Mouse (Mus musculus) layer of hippocampus, postnatal 36 days (tissue): Measurements from ENCODE around the gene Prdm10. TPM values are rescaled to one million over a fixed set of nuclear protein-coding genes. Genes with fewer than 3 reads are reported as not detected.

Source experiments
- DNase-seq, 2 experiments: peaks; one replicate each; pipeline ENCODE4 v3.0.0; 2022
- total RNA-seq, 2 experiments: library from RNA; stranded (reverse); gene quantifications; 2 replicates each; pipeline ENCODE4 v1.2.3; 2021

Gene Prdm10
- total RNA-seq, 2 experiments from 2014 or later, result 22.6 to 23.4 TPM

GRCm38 (mm10) chr9:31371740-31372139 lies 91.4 kb downstream of the Prdm10 start:
- no peak for DNase-seq

- no peak for DNase-seq
Observed at GRCm38 (mm10) chr9:31376661-31377060, 96.3 kb downstream of the Prdm10 start.

GRCm38 (mm10) chr9:31384786-31385499 lies 104.6 kb downstream of the Prdm10 start:
- DNase-seq, result no peak

DNA sequence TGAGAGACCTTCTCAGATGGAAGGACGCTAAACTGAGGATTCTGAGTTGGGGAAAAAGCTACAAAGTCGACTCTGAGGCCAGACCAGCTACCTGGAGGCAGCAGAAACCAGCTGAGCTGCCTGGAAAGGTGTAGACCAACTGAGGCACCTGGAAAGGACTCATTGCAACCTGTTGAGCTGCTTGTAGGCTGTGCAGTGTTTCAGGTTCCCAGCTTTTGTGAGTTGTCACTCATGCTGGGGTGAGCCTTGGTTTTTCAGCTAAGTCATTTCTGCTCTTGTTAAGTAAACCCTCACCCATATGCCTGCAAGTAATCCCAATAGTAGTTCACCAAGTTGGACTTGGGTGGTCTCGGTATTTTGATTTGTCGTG lies 105.1 kb downstream of the Prdm10 start:
- no peak for DNase-seq

DNA sequence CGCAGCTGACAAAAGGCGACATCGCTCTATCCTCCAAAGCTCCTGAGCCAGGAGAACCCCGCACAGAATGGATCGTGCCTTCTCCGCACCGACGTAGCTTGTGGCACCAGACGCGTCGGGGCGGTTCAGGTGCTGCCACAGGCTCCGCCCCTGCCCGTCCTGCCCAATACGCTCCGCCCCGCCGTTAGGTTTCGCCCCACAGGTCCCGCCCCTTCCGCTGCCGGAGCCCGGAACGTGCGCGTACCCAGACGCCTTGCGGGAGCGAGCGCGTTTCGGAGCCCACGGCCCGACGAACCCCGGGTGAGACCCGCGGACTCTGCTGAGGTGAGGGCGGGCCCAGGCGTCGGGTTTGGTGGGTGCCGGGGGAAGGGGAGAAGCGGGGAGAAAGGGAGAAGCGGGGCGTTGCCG lies 105.6 kb downstream of the Prdm10 start, which contains the start of gene Nfrkb:
Gene Nfrkb (plus strand): TSS at position 246 of the 408 bp plus-strand sequence.
- DNase-seq, result peak; percentile 94

DNA sequence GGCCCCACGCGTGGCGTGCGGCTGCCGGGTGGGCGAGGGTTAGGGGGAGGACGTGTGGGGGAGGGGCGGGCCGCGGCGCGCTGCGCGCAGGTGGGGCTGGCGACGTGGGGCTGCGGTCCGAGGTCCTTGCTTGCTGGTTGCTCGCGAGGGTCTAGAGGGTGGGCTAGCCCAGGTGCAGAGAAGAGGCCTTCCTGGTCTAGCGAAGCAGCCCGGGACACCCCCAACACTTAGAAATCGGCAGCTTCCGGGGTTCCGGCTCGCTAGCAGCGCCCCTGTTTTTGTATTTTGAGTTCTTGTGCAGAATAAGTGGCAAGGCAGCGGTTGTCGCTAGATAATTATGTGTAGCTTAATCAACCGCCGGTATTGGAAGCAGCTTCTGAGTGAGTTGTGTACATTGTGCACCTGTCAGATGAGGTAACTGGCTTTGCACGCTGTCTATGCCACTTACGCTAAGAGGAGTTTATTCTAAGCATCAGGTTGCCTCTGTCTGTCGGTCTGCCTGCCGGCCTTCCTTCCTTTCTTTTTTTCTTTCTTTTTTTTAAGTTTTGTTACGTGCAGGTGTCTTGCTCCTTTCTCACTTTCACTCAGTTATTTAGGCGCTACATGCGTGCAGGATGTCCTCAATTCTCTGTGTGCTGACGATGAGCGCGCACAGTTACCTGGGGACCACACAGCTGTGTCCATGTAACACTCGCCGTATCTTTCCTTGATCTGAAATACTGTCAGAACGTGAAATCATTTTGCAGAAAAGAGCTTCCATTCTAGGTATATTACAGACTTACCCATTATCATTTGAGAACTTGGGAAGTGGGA lies 106.2 kb downstream of the Prdm10 start:
- DNase-seq, result no peak

DNA sequence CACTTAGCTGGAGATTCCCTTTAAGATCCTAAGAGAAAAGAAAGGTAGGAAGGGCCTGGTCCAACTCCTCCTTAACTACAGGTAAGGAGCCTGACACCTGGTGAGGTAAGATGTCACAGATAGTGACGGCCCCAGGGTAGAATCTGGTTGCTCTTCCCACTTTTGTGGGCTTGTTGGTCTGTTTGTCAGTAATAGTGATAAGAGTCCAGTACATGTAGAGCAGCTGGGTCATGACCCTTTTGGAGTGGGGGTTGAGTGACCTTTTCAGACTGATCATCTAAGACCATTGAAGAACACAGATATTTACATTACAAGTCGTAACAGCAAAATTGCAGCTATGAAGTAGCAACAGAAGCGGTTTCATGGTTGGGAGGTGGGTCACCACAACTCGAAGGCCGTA lies 106.9 kb downstream of the Prdm10 start:
- no peak for DNase-seq

- DNase-seq, result peak; percentile 50 to 56
Observed at GRCm38 (mm10) chr9:31400441-31400840, 120.1 kb downstream of the Prdm10 start.

- DNase-seq, result no peak
Observed at GRCm38 (mm10) chr9:31404311-31404710, 124.0 kb downstream of the Prdm10 start.

DNA sequence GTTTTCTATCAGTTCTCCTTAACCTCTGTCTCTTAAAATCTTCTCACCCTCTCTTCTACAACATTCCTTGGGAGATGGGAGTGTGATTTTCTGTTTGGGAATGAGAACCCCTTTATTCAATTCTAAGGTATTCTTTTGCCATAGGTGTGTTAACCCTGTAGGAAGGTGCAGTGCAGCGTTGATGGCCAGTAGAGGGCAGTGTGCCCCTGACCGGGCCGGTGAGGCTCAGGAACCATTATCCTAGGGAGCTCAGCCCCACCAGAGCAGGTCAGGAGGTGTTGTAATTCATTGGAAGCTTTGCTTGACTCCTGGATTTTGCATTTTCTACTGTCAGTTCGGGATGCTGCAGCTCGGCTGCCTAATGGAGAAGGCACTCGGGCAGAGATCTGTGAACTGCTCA lies 124.9 kb downstream of the Prdm10 start:
- no peak for DNase-seq

GRCm38 (mm10) chr9:31412165-31412564 lies 131.8 kb downstream of the Prdm10 start:
- no peak for DNase-seq

DNA sequence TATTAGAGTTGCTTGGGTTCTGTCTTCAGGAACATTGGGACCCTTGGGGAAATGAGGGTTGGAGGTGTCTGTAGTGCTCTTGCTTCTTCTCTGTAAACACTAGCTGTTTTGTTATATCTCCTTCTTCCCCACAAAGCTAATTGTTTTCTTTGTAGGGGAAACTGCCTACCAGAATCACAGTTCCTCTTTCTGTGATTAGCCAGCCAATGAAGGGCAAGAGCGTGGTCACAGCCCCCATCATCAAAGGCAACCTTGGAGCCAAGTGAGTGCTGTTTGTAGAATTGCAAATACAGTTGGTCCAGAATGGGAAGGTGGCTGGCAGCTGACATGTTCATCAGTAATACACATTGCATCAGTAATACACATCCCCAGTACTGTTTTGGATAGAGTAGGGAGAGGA lies 138.5 kb downstream of the Prdm10 start:
- DNase-seq, result no peak

- no peak for DNase-seq
Observed at GRCm38 (mm10) chr9:31422143-31422542, 141.8 kb downstream of the Prdm10 start.

- DNase-seq, result no peak
Observed at GRCm38 (mm10) chr9:31428971-31429370, 148.6 kb downstream of the Prdm10 start.

DNA sequence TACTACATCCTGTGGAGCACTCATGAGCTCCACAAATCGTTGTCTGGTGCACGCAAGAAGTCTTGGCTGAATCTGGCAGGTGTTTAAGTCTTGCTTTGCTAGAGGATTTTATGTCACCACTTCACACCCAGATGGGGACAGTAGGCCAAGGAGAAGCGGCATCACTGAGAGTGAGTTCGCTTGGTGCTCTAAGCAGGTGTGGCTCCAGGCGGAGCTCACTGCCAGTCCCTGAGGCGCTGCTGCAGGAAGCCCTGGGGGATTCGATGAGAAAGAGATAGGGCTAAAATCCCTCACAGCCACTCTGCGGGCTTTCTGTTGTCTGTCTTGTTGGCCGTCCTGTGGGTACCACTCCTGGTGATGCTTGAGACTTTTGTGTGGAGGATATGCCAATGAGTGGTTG lies 149.7 kb downstream of the Prdm10 start:
- DNase-seq, result no peak

Other genes starting within 250 kb of the Prdm10 start
- 10 to 100 TPM; 42.0 to 42.1 TPM for gene Zbtb44, start 249.9 kb upstream of the Prdm10 start, total RNA-seq
- gene St14, start 148.7 kb upstream of the Prdm10 start, total RNA-seq, result under 1 TPM; 0.43 to 0.60 TPM
- 100 to 1,000 TPM; 440 to 478 TPM for gene Aplp2, start 68.7 kb upstream of the Prdm10 start, total RNA-seq
- 10 to 100 TPM; 30.6 to 34.8 TPM for gene Nfrkb, start 105.7 kb downstream of the Prdm10 start, total RNA-seq
- not detected for gene Tmem45b, start 183.9 kb downstream of the Prdm10 start, total RNA-seq